7 mouse cellular contexts compared by ENCODE assay signal in the genomic region with DNA sequence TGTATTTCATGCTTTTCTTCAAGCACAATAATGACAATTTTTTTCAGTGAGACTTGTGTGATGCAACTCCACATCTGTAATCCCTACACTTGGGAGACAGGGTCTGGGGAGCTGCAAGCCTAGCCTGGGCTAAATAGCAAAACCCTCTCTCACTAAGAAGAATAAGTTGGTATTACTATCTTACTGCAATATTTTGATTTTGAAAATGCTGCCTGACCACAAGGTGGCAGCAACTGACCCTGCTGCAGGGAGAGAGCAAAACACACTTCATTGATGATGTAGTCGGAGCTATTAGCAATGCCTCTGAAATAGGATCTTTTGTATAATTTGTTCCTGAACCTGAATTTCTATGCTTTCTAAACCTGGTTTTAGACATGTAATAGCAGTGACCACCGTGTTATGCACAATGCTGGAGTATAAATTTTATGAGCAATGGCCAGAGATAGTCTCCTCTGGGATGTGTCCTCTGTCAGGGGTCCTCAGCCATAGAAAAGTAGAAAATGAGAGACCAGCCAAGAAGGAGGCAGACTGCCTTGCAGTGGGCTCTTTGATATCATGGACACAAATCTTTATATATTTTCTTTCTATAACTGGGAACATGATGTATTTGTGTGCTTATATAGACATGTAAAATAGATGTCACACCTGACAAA. TPM values are rescaled to one million over a fixed set of nuclear protein-coding genes. Genes with fewer than 3 reads are reported as not detected.
DNase-seq lines count a peak whose midpoint lies in the region; ATAC-seq and TF ChIP-seq lines count a peak whose summit lies in the region.

No protein-coding gene starts in this region.

- no peak for TF ChIP-seq EP300 in liver, postnatal 0 days (IDR thresholded peaks at IDR 0.05; ENCODE audit: low read depth)

- peak; percentile 85 for ATAC-seq in inflammation-experienced regulatory T-cells, adult 6 months
- no peak for ATAC-seq in liver, postnatal 0 days
- ATAC-seq in neural tube, embryonic 15.5 days (ENCODE audit: low FRiP score) = peak; percentile 67

- 24% methylated on average over 2 of the region's 2 CpGs for WGBS in liver, postnatal 0 days (ENCODE audit: insufficient replicate concordance)
- WGBS in neural tube, embryonic 15.5 days = 18% methylated on average over 2 of the region's 2 CpGs

- no peaks in the 10 kb centered on the region for H3K36me3 ChIP-seq in liver, postnatal 0 days (replicated peaks; ENCODE audit: insufficient read depth, low read length)
- H3K36me3 ChIP-seq in neural tube, embryonic 15.5 days = no peaks in the 10 kb centered on the region

- TF ChIP-seq CTCF in bone marrow macrophage, adult 2 months (IDR thresholded peaks at IDR 0.05; ENCODE audit: low read depth, low read length) = peak; percentile 72
- TF ChIP-seq CTCF in embryonic fibroblast, embryonic 13.5 days (IDR thresholded peaks at IDR 0.05; ENCODE audit: borderline replicate concordance, insufficient read depth, low read length) = peak; percentile 86; the same call in 1 of the 2 replicates
- peak; percentile 78 for TF ChIP-seq CTCF in liver, postnatal 0 days (IDR thresholded peaks at IDR 0.05; ENCODE audit: low read depth)

- no peak overlapping the region for H3K4me2 ChIP-seq in liver, postnatal 0 days (ENCODE audit: low read depth, low read length)
- no peak overlapping the region for H3K4me2 ChIP-seq in neural tube, embryonic 15.5 days

- no peak overlapping the region for H3K9ac ChIP-seq in liver, postnatal 0 days (replicated peaks)
- no peak overlapping the region for H3K9ac ChIP-seq in neural tube, embryonic 15.5 days (replicated peaks)

- no peak overlapping the region for H3K27ac ChIP-seq in bone marrow macrophage, adult 2 months (ENCODE audit: insufficient read depth, low read depth, low read length)
- no peak overlapping the region for H3K27ac ChIP-seq in embryonic fibroblast, embryonic 13.5 days (ENCODE audit: insufficient read depth, low read length)
- no peak overlapping the region for H3K27ac ChIP-seq in liver, postnatal 0 days (ENCODE audit: low read depth)
- H3K27ac ChIP-seq in neural tube, embryonic 15.5 days (replicated peaks) = no peak overlapping the region

- no peaks in the 10 kb centered on the region for H3K27me3 ChIP-seq in liver, postnatal 0 days (ENCODE audit: insufficient read depth, low read length)
- no peaks in the 10 kb centered on the region for H3K27me3 ChIP-seq in neural tube, embryonic 15.5 days (replicated peaks)

- peak; percentile 62 for DNase-seq in 416B (ENCODE audit: low read depth)
- peak; percentile 74 to 76 for DNase-seq in B cell, adult 2 months
- peak; percentile 26 for DNase-seq in liver, postnatal 0 days

- H3K4me1 ChIP-seq in bone marrow macrophage, adult 2 months (ENCODE audit: control insufficient read depth, insufficient read depth, low read length) = no peaks in the 10 kb centered on the region
- peaks cover 3% of the 10 kb centered on the region; the same call in 1 of the 2 replicates for H3K4me1 ChIP-seq in embryonic fibroblast, embryonic 13.5 days (ENCODE audit: control insufficient read depth, insufficient read depth, low read length)
- no peaks in the 10 kb centered on the region for H3K4me1 ChIP-seq in liver, postnatal 0 days (ENCODE audit: insufficient read depth)
- no peaks in the 10 kb centered on the region for H3K4me1 ChIP-seq in neural tube, embryonic 15.5 days

- H3K9me3 ChIP-seq in liver, postnatal 0 days (ENCODE audit: low read length) = no peaks in the 10 kb centered on the region
- H3K9me3 ChIP-seq in neural tube, embryonic 15.5 days (replicated peaks) = no peaks in the 10 kb centered on the region

- no peak for TF ChIP-seq POLR2A in bone marrow macrophage, adult 2 months (IDR thresholded peaks at IDR 0.05; ENCODE audit: borderline replicate concordance, low read depth, low read length)
- no peak for TF ChIP-seq POLR2A in embryonic fibroblast, embryonic 13.5 days (IDR thresholded peaks at IDR 0.05; ENCODE audit: low read depth, low read length)

- H3K4me3 ChIP-seq in bone marrow macrophage, adult 2 months (ENCODE audit: insufficient read depth, low read length) = no peak overlapping the region
- no peak overlapping the region for H3K4me3 ChIP-seq in embryonic fibroblast, embryonic 13.5 days (ENCODE audit: insufficient read depth, low read length)
- no peak overlapping the region for H3K4me3 ChIP-seq in liver, postnatal 0 days (ENCODE audit: low read depth, low read length)
- no peak overlapping the region for H3K4me3 ChIP-seq in neural tube, embryonic 15.5 days (replicated peaks)

RNA-seq across cellular contexts. Expression of a gene that starts 18.5 kb away (rescaled TPM):
- polyA plus RNA-seq in bone marrow macrophage, adult 2 months (2012; ENCODE audit: insufficient read depth, insufficient read length, missing spikeins) = 236 and 246 TPM in 2 replicates
- polyA plus RNA-seq in embryonic fibroblast, embryonic 13.5 days (2011; ENCODE audit: insufficient read length, low read depth, missing spikeins) = 0.65 TPM in 1 of 2 replicates, not detected in the other
- polyA plus RNA-seq in inflammation-experienced regulatory T-cells, adult 6 months (2017; shearing (Covaris generic)) = 1 to 10 TPM; 1.4 to 9.9 (median 9.4) TPM
- 3.6 and 3.7 TPM in 2 replicates for polyA plus RNA-seq in liver, postnatal 0 days (2015; fragmentation: Nextera tagmentation; extraction: Ambion mirVana)
- polyA plus RNA-seq in neural tube, embryonic 15.5 days (2015; fragmentation: Nextera tagmentation; extraction: Ambion mirVana) = 5.0 and 6.0 TPM in 2 replicates

Comparison
In these comparisons a context has a peak if more than half of its experiments do, and no peak if none do; other contexts are left out.
1. RNA of a gene that starts 18.5 kb away (polyA plus RNA-seq): 236 to 246 TPM in bone marrow macrophage, adult 2 months; 1.4 to 9.9 TPM in inflammation-experienced regulatory T-cells, adult 6 months, 5.0 to 6.0 TPM in neural tube, embryonic 15.5 days, 3.6 to 3.7 TPM in liver, postnatal 0 days and 0.65 TPM in embryonic fibroblast, embryonic 13.5 days; every median in the first group is over 10 times any median in the second.
2. Peak in every context shown above with its lines, with median percentiles within 50 percentile points of each other: DNase-seq and CTCF ChIP-seq.